Mouse (Mus musculus) central nervous system, embryonic 11.5 days (tissue): ENCODE measurements around the gene Otub2. TPM values are rescaled to one million over a fixed set of nuclear protein-coding genes. Genes with fewer than 3 reads are reported as not detected.

Source experiments
- polyA plus RNA-seq: library from polyadenylated mRNA; depleted of rRNA; stranded (reverse); fragments of >200 nt; gene quantifications from 2 replicates; pipeline ENCODE4 v1.2.3, GENCODE M21; 2012; rRNA removed

The Otub2 gene
- polyA plus RNA-seq, result 7.1 and 9.7 TPM in 2 replicates

GRCm38 (mm10) chr12:103388505-103389347 is at the start of gene Otub2:
Otub2 (plus strand) TSS chr12:103388682.

GRCm38 (mm10) chr12:103355746-103356414 is 32.6 kb upstream of the Otub2 start, which contains the start of gene Asb2:
Asb2 (minus strand) TSS chr12:103356001.

DNA sequence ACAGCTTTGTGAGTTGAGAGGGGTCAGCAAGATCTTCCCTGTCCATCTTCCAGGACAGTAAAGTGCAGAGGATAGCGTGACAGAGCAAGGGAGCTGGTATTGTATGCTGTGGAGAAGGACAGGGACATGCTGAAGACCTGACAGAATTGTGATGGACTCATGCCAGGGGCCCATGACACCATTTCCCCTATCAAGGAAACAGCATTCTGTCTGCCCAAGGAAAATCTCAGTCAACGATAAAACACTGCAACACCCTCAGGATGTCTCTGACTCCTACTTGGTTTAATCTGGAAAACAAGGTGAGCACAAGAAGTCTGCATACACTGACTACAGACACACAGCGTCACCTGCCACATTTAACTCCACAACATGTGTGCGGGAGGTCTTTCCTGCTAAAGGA is 19.2 kb downstream of the Otub2 start, which contains the start of gene 9330161L09Rik:
Gene 9330161L09Rik (minus strand): TSS at position 101 of the 400 bp plus-strand sequence.

DNA sequence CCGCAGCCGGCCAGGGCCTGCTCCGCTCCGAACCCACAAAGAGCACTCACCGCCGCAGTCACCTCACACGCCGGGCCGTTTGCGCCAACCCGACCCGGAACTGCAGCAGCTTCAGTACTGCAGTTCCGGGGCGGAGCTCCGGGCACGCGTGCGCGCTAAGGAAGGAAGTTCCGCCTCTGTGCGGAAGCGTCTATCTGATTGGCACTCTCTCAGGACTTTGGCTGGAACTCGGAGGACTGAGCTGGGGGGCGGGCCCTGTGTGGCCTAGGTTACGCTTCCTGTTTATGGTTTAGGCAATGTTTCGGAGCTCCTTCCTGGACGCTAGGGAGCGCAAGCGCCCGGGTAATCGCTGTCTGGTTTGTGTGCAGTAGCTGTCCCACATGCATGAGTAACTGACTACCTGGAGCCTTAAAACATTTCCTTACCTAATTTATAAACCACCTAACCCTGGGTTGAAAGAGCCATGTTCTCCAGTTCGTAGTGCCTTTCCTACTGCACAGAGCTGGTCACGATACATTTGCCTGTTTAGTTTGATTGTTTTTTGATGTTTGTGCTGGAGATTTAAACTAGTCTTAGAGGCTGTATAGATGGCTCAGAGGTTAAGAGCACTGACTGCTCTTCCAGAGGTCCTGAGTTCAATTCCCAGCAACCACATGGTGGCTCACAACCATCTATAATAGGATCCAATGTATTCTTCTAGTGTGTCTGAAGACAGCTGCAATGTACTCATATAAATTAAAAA is 37.4 kb downstream of the Otub2 start, which contains the start of gene Ddx24:
Gene Ddx24 (minus strand): TSS at position 102 of the 742 bp plus-strand sequence.

DNA sequence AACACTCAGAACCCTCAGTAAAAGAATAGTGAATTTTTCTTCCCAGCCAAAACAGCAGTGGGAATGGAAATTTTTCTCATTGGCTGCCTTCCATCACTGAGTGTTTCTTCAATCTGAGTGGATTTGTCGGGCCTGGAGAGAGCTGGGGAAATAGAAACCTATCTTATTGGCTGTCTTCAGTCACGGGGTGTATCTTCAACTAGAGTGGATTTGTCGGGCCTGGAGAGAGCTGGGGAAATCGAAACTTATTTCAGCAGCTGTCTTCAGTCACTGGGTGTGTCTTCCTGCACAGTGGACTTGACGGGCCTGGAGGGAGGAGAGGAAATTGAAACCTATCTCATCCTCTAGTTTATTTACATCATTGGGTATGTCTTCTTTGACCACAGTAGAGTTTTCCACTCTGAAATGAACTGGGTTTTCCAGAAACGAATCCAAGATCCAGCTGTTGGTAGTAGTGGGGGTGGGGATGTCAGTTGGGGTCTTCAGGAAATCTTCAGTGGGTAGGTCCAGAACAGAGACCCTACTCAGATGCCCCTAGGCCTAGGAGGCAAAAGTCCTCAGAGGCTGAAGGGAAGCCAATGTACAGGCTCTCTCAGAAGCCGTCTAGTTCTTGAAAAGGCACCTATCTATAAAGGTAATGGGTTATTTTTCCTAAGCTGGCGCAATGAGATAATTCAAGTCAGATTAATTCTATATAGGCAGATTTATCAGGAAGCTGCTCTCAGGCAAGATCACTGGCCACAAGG is 45.7 kb downstream of the Otub2 start, which contains the start of gene Ifi27:
Gene Ifi27 (plus strand): TSS at position 226 of the 746 bp plus-strand sequence.

GRCm38 (mm10) chr12:103443524-103443923 is 55.0 kb downstream of the Otub2 start, which contains the start of gene Ifi27l2a:
Ifi27l2a (minus strand) TSS chr12:103443680.

Other genes with a start within 250 kb of the Otub2 start
- 3.0 and 5.4 TPM in 2 replicates for gene Prima1, start 146.5 kb upstream of the Otub2 start, polyA plus RNA-seq
- 20.3 and 41.4 TPM in 2 replicates for gene Fam181a, start 77.7 kb upstream of the Otub2 start, polyA plus RNA-seq
- 2.2 and 8.5 TPM in 2 replicates for gene Asb2, start 32.7 kb upstream of the Otub2 start, polyA plus RNA-seq
- 0.94 and 0.96 TPM in 2 replicates for gene 9330161L09Rik, start 19.1 kb downstream of the Otub2 start, polyA plus RNA-seq
- gene Ddx24, start 37.1 kb downstream of the Otub2 start, polyA plus RNA-seq, result 64.5 and 84.8 TPM in 2 replicates
- gene Ifi27, start 45.5 kb downstream of the Otub2 start, polyA plus RNA-seq, result 5.0 and 7.8 TPM in 2 replicates
- gene Ifi27l2a, start 55.0 kb downstream of the Otub2 start, polyA plus RNA-seq, result 0.52 and 2.0 TPM in 2 replicates
- not detected in 2 replicates for gene Ifi27l2b, start 68.5 kb downstream of the Otub2 start, polyA plus RNA-seq
- gene Ppp4r4, start 143.6 kb downstream of the Otub2 start, polyA plus RNA-seq, result 4.2 and 4.7 TPM in 2 replicates
- gene Serpina10, start 242.8 kb downstream of the Otub2 start, polyA plus RNA-seq, result 0.93 and 2.9 TPM in 2 replicates